Mouse (Mus musculus): ENCODE measurements around the gene Dlx4. TPM values are rescaled to one million over a fixed set of nuclear protein-coding genes. Genes with fewer than 3 reads are reported as not detected.

Gene Dlx4
- total RNA-seq, 2 experiments from 2014 or later = not detected

DNA sequence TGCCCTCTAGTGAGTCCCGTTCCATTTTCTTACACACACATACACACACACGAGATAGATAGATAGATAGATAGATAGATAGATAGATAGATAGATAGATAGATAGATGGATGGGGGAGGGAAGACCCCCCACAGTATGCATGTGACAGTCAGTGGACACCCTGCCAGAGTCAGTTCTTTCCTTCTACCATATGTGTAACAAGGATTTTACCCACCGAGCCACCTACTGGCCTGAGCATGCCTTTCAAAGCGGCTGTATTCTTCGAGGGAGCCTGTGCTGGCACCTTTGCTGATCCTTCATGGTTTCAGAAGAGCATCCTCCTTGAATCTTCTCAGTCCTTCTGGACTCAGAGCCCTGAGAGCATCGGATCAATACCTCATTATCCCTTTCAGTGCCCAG, 48.2 kb downstream of the Dlx4 start:
- peak; percentile 6 for TF ChIP-seq CTCF (IDR thresholded peaks at IDR 0.05)
- Histone ChIP-seq H3K4me3 (no peak overlapping the region), H3K27ac (no peak overlapping the region)
- intact Hi-C loops (cut with DNase I) = no loop called here
- DNase-seq (ENCODE audit: extremely low spot score in 1 of 2, low spot score in 2 of 2) = no peak

DNA sequence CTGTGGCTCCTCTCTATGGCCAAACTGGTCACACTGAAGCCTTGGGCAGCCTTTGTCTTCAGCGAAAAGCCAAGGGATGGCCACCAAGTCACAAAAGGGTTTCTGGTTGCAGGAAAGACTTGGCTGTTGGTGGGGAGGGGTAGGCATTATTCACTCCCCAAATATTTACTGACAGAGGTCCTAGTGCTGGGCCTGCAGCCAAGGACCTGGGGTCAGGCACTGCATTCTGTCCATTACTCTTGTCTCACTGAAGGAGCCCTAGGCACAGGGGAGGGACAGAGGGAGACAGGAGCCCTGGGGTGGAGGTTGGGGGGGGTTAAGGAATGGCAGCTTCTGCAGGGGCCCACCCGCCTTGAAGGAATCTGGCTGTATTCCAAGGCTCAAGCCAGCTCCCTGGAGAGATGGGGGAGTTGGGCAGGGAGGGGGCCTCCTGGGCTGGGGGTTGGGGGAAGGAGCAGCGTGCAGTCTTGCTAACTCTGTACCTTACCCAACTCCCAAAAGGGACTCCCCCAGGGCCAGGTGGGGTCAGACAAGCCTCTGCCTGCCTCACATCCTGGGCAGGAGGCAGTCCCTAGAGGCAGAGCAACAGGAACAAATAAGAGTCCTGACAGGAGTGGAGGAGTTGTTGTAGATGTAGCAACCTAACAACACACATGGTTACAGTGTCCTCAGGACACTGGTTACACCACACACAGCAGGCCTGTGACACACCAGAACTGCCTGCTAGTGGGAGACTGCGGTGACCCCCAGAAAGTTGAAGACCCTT, 49.3 kb downstream of the Dlx4 start:
- no peak for DNase-seq (ENCODE audit: extremely low spot score in 1 of 2, low spot score in 2 of 2)
- intact Hi-C loops (cut with DNase I) = no loop called here
- TF ChIP-seq CTCF (IDR thresholded peaks at IDR 0.05) = no peak
- no peak overlapping the region for H3K4me3 ChIP-seq
- H3K27ac ChIP-seq = no peak overlapping the region

DNA sequence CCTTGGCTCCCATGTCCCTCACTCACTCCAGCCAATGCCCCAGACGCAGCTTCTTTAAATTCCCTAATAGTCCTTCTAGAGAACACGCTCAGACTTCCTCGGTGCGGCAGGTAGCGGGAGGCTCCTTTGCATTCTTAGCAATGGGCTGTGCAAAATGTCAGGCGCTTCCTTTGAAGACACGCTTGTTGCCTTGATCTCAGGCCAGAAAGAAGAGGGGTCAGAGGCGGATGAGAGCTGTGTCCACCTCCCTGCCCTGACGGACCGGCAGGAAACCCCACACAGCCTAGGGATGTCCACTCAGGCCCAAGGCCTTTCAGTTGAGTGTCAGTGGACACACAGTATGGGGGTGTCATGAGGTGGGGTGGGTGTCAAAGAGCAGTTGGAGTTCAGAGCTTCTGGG, 50.5 kb downstream of the Dlx4 start:
- Histone ChIP-seq H3K27ac (no peak overlapping the region), H3K4me3 (no peak overlapping the region)
- TF ChIP-seq CTCF (IDR thresholded peaks at IDR 0.05) = no peak
- intact Hi-C loops (cut with DNase I) = no loop called here
- DNase-seq (ENCODE audit: extremely low spot score in 1 of 2, low spot score in 2 of 2) = no peak

DNA sequence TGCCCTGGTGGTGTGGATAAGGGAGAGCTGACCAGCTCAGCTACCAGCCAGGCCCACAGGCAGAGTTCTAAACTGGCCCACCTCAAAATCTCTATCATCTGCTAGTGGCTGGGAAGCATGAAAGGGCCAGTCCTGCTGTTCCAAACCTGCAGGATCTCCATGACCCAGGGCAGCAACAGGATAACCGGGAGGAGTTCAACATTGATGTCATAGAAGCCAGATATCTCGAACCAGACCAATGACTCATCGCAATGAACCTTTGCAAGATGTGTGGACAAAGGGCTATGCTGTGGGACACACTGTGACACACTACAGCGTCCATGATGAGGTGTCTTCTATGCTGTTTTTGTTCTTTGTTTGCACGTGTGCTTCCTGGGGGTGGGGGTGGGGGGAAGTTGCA, 53.0 kb downstream of the Dlx4 start:
- DNase-seq (ENCODE audit: extremely low spot score in 1 of 2, low spot score in 2 of 2) = no peak
- H3K4me3 ChIP-seq = no peak overlapping the region
- no peak overlapping the region for H3K27ac ChIP-seq
- no peak for TF ChIP-seq CTCF (IDR thresholded peaks at IDR 0.05)
- intact Hi-C loops (cut with DNase I) = no loop called here

Other genes starting within 250 kb of the Dlx4 start
- 10 to 100 TPM; 15.2 to 16.9 TPM for gene Col1a1, start 210.0 kb downstream of the Dlx4 start, total RNA-seq (2021)
- not detected for gene Hils1, start 178.7 kb downstream of the Dlx4 start, total RNA-seq (2021)
- gene Sgca, start 169.9 kb downstream of the Dlx4 start, total RNA-seq (2021) = under 1 TPM in 1 of 2 experiments, not detected in 1; 0.35 TPM
- gene Ppp1r9b, start 155.2 kb downstream of the Dlx4 start, total RNA-seq (2021) = 100 to 1,000 TPM; 709 to 735 TPM
- gene Samd14, start 136.4 kb downstream of the Dlx4 start, total RNA-seq (2021) = 10 to 100 TPM; 25.1 to 30.1 TPM
- gene Pdk2, start 104.9 kb downstream of the Dlx4 start, total RNA-seq (2021) = 100 to 1,000 TPM; 109 to 112 TPM
- gene Itga3, start 69.5 kb downstream of the Dlx4 start, total RNA-seq (2021) = 10 to 100 TPM; 17.4 to 17.8 TPM
- gene Dlx3, start 26.1 kb downstream of the Dlx4 start, total RNA-seq (2021) = not detected
- not detected for gene Tac4, start 115.3 kb upstream of the Dlx4 start, total RNA-seq (2021)
- gene Kat7, start 164.0 kb upstream of the Dlx4 start, total RNA-seq (2021) = 10 to 100 TPM; 72.3 to 77.2 TPM
- 1 to 10 TPM; 3.0 to 3.6 TPM for gene Fam117a, start 190.8 kb upstream of the Dlx4 start, total RNA-seq (2021)
- 10 to 100 TPM; 55.8 to 61.9 TPM for gene Slc35b1, start 238.4 kb upstream of the Dlx4 start, total RNA-seq (2021)